Mouse (Mus musculus) midbrain, postnatal 0 days (tissue): ENCODE measurements around the gene Fam13a. TPM values are rescaled to one million over a fixed set of nuclear protein-coding genes. Genes with fewer than 3 reads are reported as not detected.

Experiments
- ATAC-seq: fragments of 200-750 bp; cut with Nextera tagmentation; 2 replicates; pipeline ENCODE4 v1.8.0; 2017; ENCODE audit warnings: moderate number of reproducible peaks, mild to moderate bottlenecking, moderate TSS enrichment, moderate library complexity; ENCODE audit not compliant: low FRiP score
- DNase-seq: peaks from one replicate; pipeline ENCODE4 v3.0.0-alpha.2; 2015; ENCODE audit warnings: low spot score
- H3K27ac ChIP-seq: fragments of 300-500 bp; sonication (generic); 2 replicates; pipeline ENCODE4 v1.5.1; 2014; ENCODE audit warnings: low read depth, mild to moderate bottlenecking, low read length, mixed read lengths
- H3K27me3 ChIP-seq: fragments of 300-500 bp; sonication (generic); 2 replicates; pipeline ENCODE4 v1.6.1; 2014; ENCODE audit warnings: low read length, control low read depth, mixed read lengths; ENCODE audit not compliant: insufficient read depth
- H3K36me3 ChIP-seq: fragments of 300-500 bp; sonication (generic); 2 replicates; pipeline ENCODE4 v1.6.1; 2014; ENCODE audit warnings: low read length, control low read depth, mixed read lengths; ENCODE audit not compliant: insufficient read depth
- H3K4me1 ChIP-seq: fragments of 300-500 bp; sonication (generic); 2 replicates; pipeline ENCODE4 v1.6.1; 2014; ENCODE audit warnings: mild to moderate bottlenecking, control low read depth, antibody characterized with exemption, low read length, mixed read lengths; ENCODE audit not compliant: insufficient read depth
- H3K4me2 ChIP-seq: fragments of 300-500 bp; sonication (generic); 2 replicates; pipeline ENCODE4 v1.6.1; 2014; ENCODE audit warnings: low read depth, mild to moderate bottlenecking, low read length, mixed read lengths; ENCODE audit not compliant: poor library complexity, severe bottlenecking
- H3K4me3 ChIP-seq: fragments of 300-500 bp; sonication (generic); 2 replicates; pipeline ENCODE4 v1.5.1; 2014; ENCODE audit warnings: low read depth, mild to moderate bottlenecking, low read length, moderate library complexity
- H3K9ac ChIP-seq: fragments of 300-500 bp; sonication (generic); replicated peaks from 2 replicates; pipeline ENCODE4 v1.6.1; 2014; ENCODE audit warnings: mild to moderate bottlenecking, low read length, moderate library complexity, mixed read lengths; ENCODE audit not compliant: poor library complexity, severe bottlenecking
- H3K9me3 ChIP-seq: fragments of 300-500 bp; sonication (generic); 2 replicates; pipeline ENCODE4 v1.6.1; 2016; ENCODE audit warnings: low read length, control low read depth
- CTCF ChIP-seq: IDR thresholded peaks from 2 replicates; pipeline ENCODE4 v1.5.1; 2016; ENCODE audit warnings: antibody characterized with exemption, mild to moderate bottlenecking
- WGBS: fragments of 180-500 bp; shearing (Covaris S2); extraction: QIAGEN DNeasy Blood & Tissue Kit; methylation state at CpG from one replicate; pipeline ENCODE4 v1.1.7; 2014; 5-methylcytosine and 5-hydroxymethylcytosine counted together
- polyA plus RNA-seq: library from polyadenylated mRNA; unstranded; fragments of >200 nt; fragmentation: Nextera tagmentation; extraction: Ambion mirVana; gene quantifications from 2 replicates; pipeline ENCODE4 v1.2.1, GENCODE M21; 2015
- total RNA-seq: library from RNA; depleted of rRNA; stranded (reverse); fragments of >200 nt; gene quantifications from 2 replicates; pipeline ENCODE4 v1.2.3, GENCODE M21; 2014; rRNA removed

Gene Fam13a
- total and polyA plus RNA-seq, 2 experiments from 2014 or later, result 3.6 to 13.7 TPM

DNA sequence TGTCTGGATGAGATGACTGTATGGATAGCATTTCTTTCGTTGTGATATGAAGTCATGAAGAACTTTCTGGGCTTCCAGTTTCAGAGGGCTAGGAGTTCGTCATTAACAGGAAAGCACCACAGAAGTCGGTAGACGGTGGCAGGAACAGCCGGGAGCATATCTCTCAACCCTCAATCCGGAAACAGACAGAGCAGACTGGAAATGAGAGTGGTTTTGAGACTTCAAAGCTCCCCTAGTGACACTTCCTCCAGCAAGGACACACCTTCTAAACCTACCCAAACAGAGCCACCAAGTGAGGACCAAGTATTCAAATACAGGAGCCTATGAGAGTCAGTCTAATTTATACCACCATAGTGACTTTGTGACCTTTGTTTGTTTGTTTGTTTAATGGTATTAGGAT is 131.0 kb downstream of the Fam13a start:
- WGBS, result 85% methylated on average over 6 of the region's 6 CpGs
- no peak overlapping the region for H3K4me3 ChIP-seq
- H3K9me3 ChIP-seq, result no peaks in the 10 kb centered on the region
- DNase-seq (no peak), ATAC-seq (no peak)
- no peak overlapping the region for H3K9ac ChIP-seq
- no peak overlapping the region for H3K4me2 ChIP-seq
- no peak for TF ChIP-seq CTCF
- no peaks in the 10 kb centered on the region for H3K27me3 ChIP-seq
- H3K27ac ChIP-seq, result no peak overlapping the region
- no peaks in the 10 kb centered on the region for H3K4me1 ChIP-seq
- H3K36me3 ChIP-seq, result peaks cover 25% of the 10 kb centered on the region

DNA sequence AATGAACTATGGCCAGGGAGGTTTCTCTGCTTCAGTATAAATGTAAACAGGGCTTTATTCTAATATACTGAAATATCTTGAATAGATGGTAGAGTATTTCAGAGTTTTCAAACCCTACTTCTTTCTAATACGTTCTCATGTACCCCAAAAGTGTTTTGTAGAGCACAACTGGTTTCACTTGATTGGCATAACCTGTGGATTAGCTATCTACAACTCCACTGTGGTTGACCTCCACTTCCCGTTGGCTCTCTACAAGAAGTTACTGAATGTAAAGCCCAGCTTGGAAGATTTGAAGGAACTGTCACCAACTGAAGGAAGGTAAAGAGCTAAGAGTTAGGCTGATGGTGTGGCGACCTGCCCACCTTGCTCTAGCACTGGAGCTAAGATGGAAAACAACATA is 134.4 kb downstream of the Fam13a start:
- H3K4me3 ChIP-seq, result no peak overlapping the region
- H3K4me2 ChIP-seq, result no peak overlapping the region
- H3K36me3 ChIP-seq, result peaks cover 22% of the 10 kb centered on the region
- no peak overlapping the region for H3K9ac ChIP-seq
- DNase-seq (no peak), ATAC-seq (no peak)
- 87% methylated on average over 3 of the region's 3 CpGs for WGBS
- TF ChIP-seq CTCF, result no peak
- H3K27ac ChIP-seq, result no peak overlapping the region
- no peaks in the 10 kb centered on the region for H3K27me3 ChIP-seq
- no peaks in the 10 kb centered on the region for H3K4me1 ChIP-seq
- no peaks in the 10 kb centered on the region for H3K9me3 ChIP-seq

GRCm38 (mm10) chr6:58882271-58882670 is 142.1 kb downstream of the Fam13a start:
- peaks cover 12% of the 10 kb centered on the region for H3K36me3 ChIP-seq
- H3K4me1 ChIP-seq, result no peaks in the 10 kb centered on the region
- no peak overlapping the region for H3K4me3 ChIP-seq
- H3K4me2 ChIP-seq, result no peak overlapping the region
- H3K27ac ChIP-seq, result no peak overlapping the region
- DNase-seq, result peak; percentile 54
- ATAC-seq, result no peak
- no peak overlapping the region for H3K9ac ChIP-seq
- 70% methylated on average over 6 of the region's 6 CpGs for WGBS
- no peaks in the 10 kb centered on the region for H3K27me3 ChIP-seq
- TF ChIP-seq CTCF, result peak; percentile 49
- H3K9me3 ChIP-seq, result no peaks in the 10 kb centered on the region

Other genes with a start within 250 kb of the Fam13a start
- gene Herc3, start 193.1 kb downstream of the Fam13a start, total RNA-seq, result 153 and 159 TPM in 2 replicates
- gene Herc3, start 193.1 kb downstream of the Fam13a start, polyA plus RNA-seq, result 25.3 and 34.2 TPM in 2 replicates
- gene Nap1l5, start 117.5 kb downstream of the Fam13a start, total RNA-seq, result 237 and 255 TPM in 2 replicates
- 634 and 693 TPM in 2 replicates for gene Nap1l5, start 117.5 kb downstream of the Fam13a start, polyA plus RNA-seq
- 10.0 and 15.3 TPM in 2 replicates for gene Tigd2, start 184.3 kb upstream of the Fam13a start, total RNA-seq
- 13.2 and 13.7 TPM in 2 replicates for gene Tigd2, start 184.3 kb upstream of the Fam13a start, polyA plus RNA-seq